Mouse (Mus musculus) cerebellum, adult 2 months (tissue): Measurements from ENCODE around the gene Acacb.

Experiments used
- CTCF ChIP-seq: fragments of 200-500 bp; IDR thresholded peaks from 2 replicates; pipeline ENCODE4 v1.5.1; 2011; ENCODE audit warnings: low read depth, mild to moderate bottlenecking, control low read depth, low read length, moderate library complexity, borderline replicate concordance; ENCODE audit not compliant: insufficient read depth
- POLR2A ChIP-seq: fragments of 200-500 bp; IDR thresholded peaks from 2 replicates; pipeline ENCODE4 v1.6.1; 2011; ENCODE audit warnings: low read length, control low read depth, borderline replicate concordance; ENCODE audit not compliant: insufficient read depth

DNA sequence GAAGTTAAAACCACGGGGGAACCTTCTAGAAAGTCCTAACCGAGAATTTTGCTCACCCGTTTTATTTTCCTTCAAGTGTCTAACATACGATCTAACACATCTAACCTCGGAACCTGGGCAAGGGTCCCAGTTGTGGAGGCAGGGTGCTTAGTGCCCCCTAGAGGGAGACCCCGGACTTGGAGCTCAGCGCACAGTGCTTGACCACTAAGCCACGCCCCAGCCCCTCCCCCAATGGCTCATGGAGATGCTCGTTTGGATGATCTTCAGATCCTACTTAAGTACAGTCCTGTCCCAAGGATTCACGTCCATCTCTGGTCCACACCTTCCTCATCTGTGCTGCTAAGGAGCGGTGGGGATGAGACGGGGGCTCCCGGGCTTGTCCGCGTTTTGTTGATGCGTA, 28.3 kb downstream of the Acacb start:
- peak; percentile 17; the same call in 1 of the 2 replicates for TF ChIP-seq CTCF
- TF ChIP-seq POLR2A: no peak
